Comparison of ENCODE assay signal across 23 mouse cellular contexts in the genomic region with DNA sequence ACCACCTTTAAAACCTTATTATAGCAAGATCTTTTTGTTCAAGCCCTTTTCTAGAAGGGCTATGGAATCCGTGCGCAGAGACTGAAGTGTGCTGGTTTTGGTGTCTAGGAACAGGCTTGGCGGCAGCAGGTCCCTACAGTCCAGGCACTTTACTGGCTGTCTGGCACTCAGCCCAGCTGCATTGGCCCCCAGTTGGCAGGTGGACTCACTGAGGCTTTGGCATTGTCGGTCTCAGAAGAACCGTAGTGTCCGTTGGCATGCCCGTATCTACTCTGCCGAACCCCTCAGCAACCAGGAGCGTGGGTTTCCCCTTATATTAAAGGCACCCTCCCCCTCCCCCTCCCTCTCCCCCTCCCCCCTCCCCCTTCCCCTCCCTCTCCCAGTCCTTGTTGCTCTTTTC.
DNase-seq lines count a peak whose midpoint lies in the region; ATAC-seq and TF ChIP-seq lines count a peak whose summit lies in the region.
"Had no signal": no experiment of that assay in that cellular context is flagged by ENCODE, and none has a peak within 500 bp of the region (broad histone marks: within the 10 kb centered on the region; RNA-seq: fewer than 3 reads in every experiment).

No protein-coding gene starts in this region.

- no peak overlapping the region for H3K4me2 ChIP-seq in forebrain, embryonic 16.5 days (ENCODE audit: low read length)
- no peak overlapping the region for H3K4me2 ChIP-seq in midbrain, postnatal 0 days (ENCODE audit: low read depth, low read length, poor library complexity, severe bottlenecking)
- H3K4me2 ChIP-seq: heart, embryonic 12.5 days; neural tube, embryonic 12.5 days had no signal

- ATAC-seq in forebrain, embryonic 16.5 days: peak; percentile 21; the same call in 1 of the 2 replicates
- ATAC-seq in midbrain, postnatal 0 days (ENCODE audit: low FRiP score): no peak
- ATAC-seq: activated CD4-positive, CD25-positive, alpha-beta regulatory T cell, adult 4 months; CD4-positive, CD25-positive, alpha-beta regulatory T cell, adult 4 months; inflammation-experienced regulatory T-cells, adult 6 months; liver, postnatal 0 days; Patski had no signal

- DNase-seq in cerebellum, adult 18-20 months: peak; percentile 25 to 32
- no peak for DNase-seq in cerebellum, adult 9-11 months
- no peak for DNase-seq in forebrain, embryonic 10.5 days (ENCODE audit: extremely low spot score, low spot score)
- DNase-seq in left cerebral cortex, postnatal 4 days: peak; percentile 62
- DNase-seq in left cerebral cortex, postnatal 10 days (ENCODE audit: extremely low spot score in 1 of 2, low spot score in 2 of 2): no peak
- peak; percentile 66 for DNase-seq in midbrain, postnatal 0 days (ENCODE audit: low spot score)
- DNase-seq in embryo, embryonic 10 days (ENCODE audit: low spot score): no peak
- DNase-seq: adrenal gland, postnatal 25 days; gastrocnemius, adult 2 months; heart, postnatal 14 days; kidney, adult 8-10 months; kidney, postnatal 14 days; liver, postnatal 0 days; thymus, postnatal 36 days had no signal

- intact Hi-C loops in left cerebral cortex, postnatal 4 days (cut with DNase I): no loop called here
- intact Hi-C loops in left cerebral cortex, postnatal 10 days (cut with DNase I): loop anchor here (5.0 kb wide), 1 partner anchor 43 kb away; no protein-coding TSS in a partner anchor

- H3K36me3 ChIP-seq in forebrain, embryonic 16.5 days (ENCODE audit: control insufficient read depth, insufficient read depth): 0 out of 2 replicates have a peak, but pooled peaks cover 7% of the 10 kb centered on the region
- peaks cover 88% of the 10 kb centered on the region for H3K36me3 ChIP-seq in forebrain, embryonic 10.5 days (replicated peaks)
- H3K36me3 ChIP-seq in midbrain, postnatal 0 days (ENCODE audit: insufficient read depth, low read length): peaks cover 45% of the 10 kb centered on the region

- no peak overlapping the region for H3K27ac ChIP-seq in forebrain, embryonic 16.5 days (ENCODE audit: low read length)
- H3K27ac ChIP-seq in forebrain, embryonic 10.5 days: no peak overlapping the region
- H3K27ac ChIP-seq in midbrain, postnatal 0 days (ENCODE audit: low read depth, low read length): no peak overlapping the region
- H3K27ac ChIP-seq: embryonic facial prominence, embryonic 10.5 days; gastrocnemius, adult 2 months; limb, embryonic 10.5 days; neural tube, embryonic 12.5 days had no signal

- peaks cover 35% of the 10 kb centered on the region for H3K4me1 ChIP-seq in forebrain, embryonic 16.5 days (replicated peaks; ENCODE audit: control insufficient read depth, insufficient read depth, low read length)
- H3K4me1 ChIP-seq in forebrain, embryonic 10.5 days: peaks cover 30% of the 10 kb centered on the region
- H3K4me1 ChIP-seq in midbrain, postnatal 0 days (ENCODE audit: insufficient read depth, low read length): no peaks in the 10 kb centered on the region

- no peak overlapping the region for H3K9ac ChIP-seq in forebrain, embryonic 16.5 days (replicated peaks; ENCODE audit: low read depth, low read length)
- H3K9ac ChIP-seq in midbrain, postnatal 0 days (replicated peaks; ENCODE audit: low read length, poor library complexity, severe bottlenecking): no peak overlapping the region
- H3K9ac ChIP-seq: heart, embryonic 12.5 days; liver, postnatal 0 days; neural tube, embryonic 12.5 days had no signal

- TF ChIP-seq CTCF in midbrain, postnatal 0 days (IDR thresholded peaks at IDR 0.05): no peak

- H3K9me3 ChIP-seq in forebrain, embryonic 16.5 days (ENCODE audit: control insufficient read depth, low read length): no peaks in the 10 kb centered on the region
- H3K9me3 ChIP-seq in forebrain, embryonic 10.5 days: no peaks in the 10 kb centered on the region
- no peaks in the 10 kb centered on the region for H3K9me3 ChIP-seq in midbrain, postnatal 0 days (ENCODE audit: low read length)
- H3K9me3 ChIP-seq: embryonic facial prominence, embryonic 10.5 days; heart, embryonic 12.5 days; limb, embryonic 10.5 days; neural tube, embryonic 12.5 days had no signal

- no peak overlapping the region for H3K4me3 ChIP-seq in forebrain, embryonic 16.5 days (replicated peaks; ENCODE audit: low read length)
- no peak overlapping the region for H3K4me3 ChIP-seq in forebrain, embryonic 10.5 days
- no peak overlapping the region for H3K4me3 ChIP-seq in midbrain, postnatal 0 days (ENCODE audit: low read depth, low read length)
- H3K4me3 ChIP-seq: embryonic facial prominence, embryonic 10.5 days; gastrocnemius, adult 2 months; heart, embryonic 12.5 days; limb, embryonic 10.5 days; neural tube, embryonic 12.5 days had no signal

- no peaks in the 10 kb centered on the region for H3K27me3 ChIP-seq in forebrain, embryonic 16.5 days (replicated peaks; ENCODE audit: control insufficient read depth, insufficient read depth, low read length)
- no peaks in the 10 kb centered on the region for H3K27me3 ChIP-seq in forebrain, embryonic 10.5 days (ENCODE audit: poor library complexity, severe bottlenecking)
- no peaks in the 10 kb centered on the region for H3K27me3 ChIP-seq in midbrain, postnatal 0 days (ENCODE audit: insufficient read depth, low read length)
- H3K27me3 ChIP-seq: heart, embryonic 12.5 days; neural tube, embryonic 12.5 days; Patski had no signal

- WGBS in forebrain, embryonic 16.5 days: 35% methylated on average over 9 of the region's 9 CpGs
- WGBS in forebrain, embryonic 10.5 days: 88% methylated on average over 9 of the region's 9 CpGs
- 65% methylated on average over 9 of the region's 9 CpGs for WGBS in midbrain, postnatal 0 days

Comparison
In these comparisons a context has a peak if more than half of its experiments do, and no peak if none do; other contexts are left out.
1. DNase-seq: peak in cerebellum, adult 18-20 months (2 of 2), left cerebral cortex, postnatal 4 days (single experiment) and midbrain, postnatal 0 days (single experiment); none in cerebellum, adult 9-11 months (single experiment), forebrain, embryonic 10.5 days (single experiment), left cerebral cortex, postnatal 10 days (0 of 2) and embryo, embryonic 10 days (single experiment).